Mouse (Mus musculus) gastrocnemius, adult 8-10 months (tissue): ENCODE results near the gene Hoxa4. TPM values are rescaled to one million over a fixed set of nuclear protein-coding genes. Genes with fewer than 3 reads are reported as not detected.
A peak's percentile ranks its signal among the peaks of the same experiment; 100 is the strongest.

Experiments used
- DNase-seq, 2 experiments: peaks; one replicate each; pipeline ENCODE4 v3.0.0; 2022; ENCODE audit warnings: low spot score in 2 of 2
- total RNA-seq, 4 experiments: library from RNA; stranded (reverse); gene quantifications; 2 replicates each; pipeline ENCODE4 v1.2.4; 2022

The Hoxa4 gene
- total RNA-seq, 4 experiments from 2014 or later = 1.8 to 2.8 (median 2.1) TPM

GRCm38 (mm10) chr6:52229558-52230416, 38.2 kb upstream of the Hoxa4 start:
- no peak for DNase-seq

- peak in 1 of 2 experiments; percentile 33 for DNase-seq
Measured at GRCm38 (mm10) chr6:52228475-52229465, 37.2 kb upstream of the Hoxa4 start.

GRCm38 (mm10) chr6:52227470-52228222, 36.1 kb upstream of the Hoxa4 start:
- DNase-seq = no peak

- DNase-seq = no peak
Measured at GRCm38 (mm10) chr6:52226569-52227257, 35.2 kb upstream of the Hoxa4 start.

- peak; percentile 75 to 89 for DNase-seq
Measured at GRCm38 (mm10) chr6:52225612-52226568, 34.3 kb upstream of the Hoxa4 start.

GRCm38 (mm10) chr6:52224895-52225611, 33.5 kb upstream of the Hoxa4 start:
- DNase-seq = no peak

- DNase-seq = no peak
Measured at GRCm38 (mm10) chr6:52223939-52224760, 32.6 kb upstream of the Hoxa4 start.

- no peak for DNase-seq
Measured at GRCm38 (mm10) chr6:52222729-52223128, 31.2 kb upstream of the Hoxa4 start.

- no peak for DNase-seq
Measured at GRCm38 (mm10) chr6:52221993-52222685, 30.6 kb upstream of the Hoxa4 start.

GRCm38 (mm10) chr6:52221337-52221992, 29.9 kb upstream of the Hoxa4 start, which contains the start of gene Hoxa7:
Gene Hoxa7, minus strand, starts transcription at chr6:52221854.
- DNase-seq = peak; percentile 92

GRCm38 (mm10) chr6:52220865-52221310, 29.3 kb upstream of the Hoxa4 start:
- no peak for DNase-seq

GRCm38 (mm10) chr6:52220003-52220864, 28.7 kb upstream of the Hoxa4 start:
- no peak for DNase-seq

GRCm38 (mm10) chr6:52219234-52219942, 27.8 kb upstream of the Hoxa4 start:
- DNase-seq = no peak

- no peak for DNase-seq
Measured at GRCm38 (mm10) chr6:52218643-52219215, 27.2 kb upstream of the Hoxa4 start.
